Mouse (Mus musculus) heart, embryonic 11.5 days (tissue): ENCODE measurements around the gene Olfr533. TPM values are rescaled to one million over a fixed set of nuclear protein-coding genes. Genes with fewer than 3 reads are reported as not detected.
"Not testable (repeated sequence)": the region's sequence is repeated elsewhere in the genome, so short reads cannot be mapped to it uniquely, and the experiment has no call there.

Experiments used
- ATAC-seq: fragments of 200-750 bp; cut with Nextera tagmentation; replicated peaks from 2 replicates; pipeline ENCODE4 v1.8.0; 2017; ENCODE audit warnings: moderate library complexity; ENCODE audit not compliant: insufficient number of reproducible peaks, low FRiP score, low TSS enrichment
- H3K27ac ChIP-seq: fragments of 300-500 bp; sonication (generic); 2 replicates; pipeline ENCODE4 v1.5.1; 2014; ENCODE audit warnings: mild to moderate bottlenecking, low read depth, low read length
- H3K27me3 ChIP-seq: fragments of 300-500 bp; sonication (generic); 2 replicates; pipeline ENCODE4 v1.6.1; 2014; ENCODE audit warnings: mild to moderate bottlenecking, low read length, mixed read lengths; ENCODE audit not compliant: control insufficient read depth, insufficient read depth
- H3K36me3 ChIP-seq: fragments of 300-500 bp; sonication (generic); 2 replicates; pipeline ENCODE4 v1.6.1; 2014; ENCODE audit warnings: mild to moderate bottlenecking, low read length, moderate library complexity, mixed read lengths; ENCODE audit not compliant: control insufficient read depth, insufficient read depth
- H3K4me1 ChIP-seq: fragments of 300-500 bp; sonication (generic); 2 replicates; pipeline ENCODE4 v1.6.1; 2014; ENCODE audit warnings: low read length; ENCODE audit not compliant: control insufficient read depth, insufficient read depth
- H3K4me2 ChIP-seq: fragments of 300-500 bp; sonication (generic); 2 replicates; pipeline ENCODE4 v1.6.1; 2014; ENCODE audit warnings: mild to moderate bottlenecking, moderate library complexity
- H3K4me3 ChIP-seq: fragments of 300-500 bp; sonication (generic); 2 replicates; pipeline ENCODE4 v1.5.1; 2014; ENCODE audit warnings: low read depth, low read length
- H3K9ac ChIP-seq: fragments of 300-500 bp; sonication (generic); 2 replicates; pipeline ENCODE4 v1.6.1; 2014; ENCODE audit warnings: mild to moderate bottlenecking, low read depth, low read length, moderate library complexity
- H3K9me3 ChIP-seq: fragments of 300-500 bp; sonication (generic); replicated peaks from 2 replicates; pipeline ENCODE4 v1.6.1; 2016; ENCODE audit warnings: low read length; ENCODE audit not compliant: control insufficient read depth
- WGBS: fragments of 180-500 bp; shearing (Covaris S2); extraction: QIAGEN DNeasy Blood & Tissue Kit; methylation state at CpG from one replicate; pipeline ENCODE4 v1.1.7; 2014; ENCODE audit not compliant: insufficient replicate concordance; 5-methylcytosine and 5-hydroxymethylcytosine counted together
- polyA plus RNA-seq: library from polyadenylated mRNA; unstranded; fragments of >200 nt; fragmentation: Nextera tagmentation; extraction: Ambion mirVana; gene quantifications from 2 replicates; pipeline ENCODE4 v1.2.1, GENCODE M21; 2014

Olfr533 gene
- polyA plus RNA-seq, 1 experiment from 2014 or later = not detected

DNA sequence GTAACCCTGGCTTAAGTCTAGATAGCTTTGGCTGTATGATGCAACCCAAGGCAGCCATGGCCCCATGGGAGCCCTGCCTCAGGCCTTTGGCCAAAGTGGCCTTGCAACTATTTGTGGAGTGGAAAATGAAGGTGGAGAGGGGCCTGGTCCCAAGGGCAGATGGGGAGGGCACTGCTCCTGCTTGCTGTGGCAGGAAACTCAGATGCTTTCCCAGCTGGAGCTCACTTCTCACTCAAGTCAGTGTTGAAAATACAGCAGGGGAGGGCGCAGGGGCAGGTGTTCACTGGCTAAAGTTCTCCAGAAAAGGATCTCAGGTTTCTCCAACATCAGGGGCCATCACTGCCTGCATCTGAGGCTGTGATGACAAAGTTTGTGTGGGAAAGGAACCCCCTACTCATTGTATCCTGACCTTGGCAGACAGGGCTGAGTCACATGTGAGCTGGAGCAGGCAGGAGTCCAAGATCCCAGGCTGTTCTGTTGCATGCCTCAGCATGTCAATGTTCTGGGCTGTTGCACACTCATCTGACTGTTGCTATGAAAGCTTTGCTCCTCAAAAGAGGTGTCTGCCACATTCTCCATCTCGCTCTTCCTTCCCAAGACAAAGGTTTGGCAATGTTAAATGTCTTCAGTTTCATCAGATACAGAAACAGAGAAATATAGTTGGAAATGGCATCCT, 44.3 kb downstream of the Olfr533 start, which contains the start of gene Olfr536:
Gene Olfr536, minus strand, starts transcription at position 51 of the 676 bp plus-strand sequence.
- H3K4me1 ChIP-seq, H3K27me3 ChIP-seq, H3K36me3 ChIP-seq, H3K9me3 ChIP-seq, H3K4me2 ChIP-seq, H3K4me3 ChIP-seq, ATAC-seq, H3K27ac ChIP-seq, H3K9ac ChIP-seq: not testable (repeated sequence)
- WGBS = 68% methylated on average over 2 of the region's 2 CpGs

Other genes starting within 250 kb of the Olfr533 start
- gene Cd163l1, start 245.1 kb upstream of the Olfr533 start, polyA plus RNA-seq = not detected in 2 replicates
- gene 5830411N06Rik, start 216.1 kb upstream of the Olfr533 start, polyA plus RNA-seq = not detected in 2 replicates
- gene Olfr525, start 142.5 kb upstream of the Olfr533 start, polyA plus RNA-seq = not detected in 2 replicates
- gene Olfr527, start 129.4 kb upstream of the Olfr533 start, polyA plus RNA-seq = not detected in 2 replicates
- not detected in 2 replicates for gene Olfr60, start 101.7 kb upstream of the Olfr533 start, polyA plus RNA-seq
- not detected in 2 replicates for gene Olfr530, start 87.0 kb upstream of the Olfr533 start, polyA plus RNA-seq
- not detected in 2 replicates for gene Olfr531, start 60.5 kb upstream of the Olfr533 start, polyA plus RNA-seq
- not detected in 2 replicates for gene Olfr532, start 41.7 kb upstream of the Olfr533 start, polyA plus RNA-seq
- gene Olfr535, start 20.8 kb downstream of the Olfr533 start, polyA plus RNA-seq = not detected in 2 replicates
- gene Olfr536, start 44.0 kb downstream of the Olfr533 start, polyA plus RNA-seq = not detected in 2 replicates
- gene Olfr538, start 104.5 kb downstream of the Olfr533 start, polyA plus RNA-seq = not detected in 2 replicates
- not detected in 2 replicates for gene Olfr46, start 137.9 kb downstream of the Olfr533 start, polyA plus RNA-seq
- gene Olfr61, start 165.6 kb downstream of the Olfr533 start, polyA plus RNA-seq = not detected in 2 replicates
- gene Olfr53, start 183.1 kb downstream of the Olfr533 start, polyA plus RNA-seq = not detected in 2 replicates
- not detected in 2 replicates for gene Olfr539, start 196.6 kb downstream of the Olfr533 start, polyA plus RNA-seq
- not detected in 2 replicates for gene Olfr45, start 218.6 kb downstream of the Olfr533 start, polyA plus RNA-seq
- gene Olfr541, start 233.9 kb downstream of the Olfr533 start, polyA plus RNA-seq = not detected in 2 replicates